Mouse (Mus musculus) regulatory T cell (primary cell): Measurements from ENCODE around the gene Ptch2.

Source experiments
- in situ Hi-C: fragments of 300-600 bp; cut with MboI, MseI; formaldehyde crosslinking; loops from one replicate; pipeline ENCODE4 v1.15.1; 2025; ENCODE audit warnings: high pct_unique_total_duplicates

The Ptch2 gene

GRCm38 (mm10) chr4:117104672-117105071 is 8.8 kb downstream of the Ptch2 start:
- in situ Hi-C loops, result no loop called here

DNA sequence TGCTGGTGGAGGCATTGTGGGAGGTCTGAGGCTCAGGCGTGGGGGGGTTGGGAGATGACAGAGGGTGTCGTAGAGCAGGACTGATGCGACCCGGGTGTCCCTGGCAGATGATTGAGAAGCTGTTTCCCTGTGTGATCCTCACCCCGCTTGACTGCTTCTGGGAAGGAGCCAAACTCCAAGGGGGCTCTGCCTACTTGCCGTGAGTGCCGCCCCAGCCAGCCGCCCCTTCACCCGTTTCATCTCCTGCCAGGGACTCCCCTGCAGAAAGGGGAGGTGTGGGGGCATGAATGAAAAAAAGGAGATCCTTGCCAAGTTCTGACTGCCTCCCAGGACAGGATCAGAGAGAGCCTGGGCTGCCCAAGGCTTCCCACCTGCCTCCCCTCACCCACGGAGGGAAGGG is 9.3 kb downstream of the Ptch2 start:
- in situ Hi-C loops, result no loop called here

DNA sequence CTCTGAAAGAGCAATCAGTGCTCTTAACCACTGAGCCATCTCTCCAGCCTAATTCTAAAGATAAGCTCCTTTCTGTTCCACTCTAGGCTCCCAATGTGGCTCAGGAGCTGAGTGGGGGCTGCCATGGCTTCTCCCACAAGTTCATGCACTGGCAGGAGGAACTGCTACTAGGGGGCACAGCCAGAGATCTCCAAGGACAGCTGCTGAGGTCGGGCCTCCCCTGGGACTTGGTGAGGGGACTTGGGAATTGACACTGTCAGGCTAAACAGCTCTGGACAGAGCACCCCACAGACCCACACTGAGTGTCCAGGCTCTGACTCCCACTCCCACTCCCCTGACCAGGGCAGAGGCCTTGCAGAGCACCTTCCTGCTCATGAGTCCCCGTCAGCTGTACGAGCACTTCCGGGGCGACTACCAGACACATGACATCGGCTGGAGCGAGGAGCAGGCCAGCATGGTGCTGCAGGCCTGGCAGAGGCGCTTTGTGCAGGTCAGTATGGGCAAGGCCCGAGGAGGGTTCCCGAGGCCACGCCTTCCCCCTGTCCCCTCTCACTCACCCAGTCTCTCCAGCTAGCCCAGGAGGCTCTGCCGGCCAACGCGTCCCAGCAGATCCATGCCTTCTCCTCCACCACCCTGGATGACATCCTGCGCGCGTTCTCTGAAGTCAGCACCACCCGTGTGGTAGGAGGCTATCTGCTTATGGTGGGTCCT is 12.1 kb downstream of the Ptch2 start:
- in situ Hi-C loops, result no loop called here

- in situ Hi-C loops, result no loop called here
Measured at GRCm38 (mm10) chr4:117108524-117108849, 12.6 kb downstream of the Ptch2 start.

- in situ Hi-C loops, result no loop called here
Measured at GRCm38 (mm10) chr4:117109330-117109729, 13.5 kb downstream of the Ptch2 start.

DNA sequence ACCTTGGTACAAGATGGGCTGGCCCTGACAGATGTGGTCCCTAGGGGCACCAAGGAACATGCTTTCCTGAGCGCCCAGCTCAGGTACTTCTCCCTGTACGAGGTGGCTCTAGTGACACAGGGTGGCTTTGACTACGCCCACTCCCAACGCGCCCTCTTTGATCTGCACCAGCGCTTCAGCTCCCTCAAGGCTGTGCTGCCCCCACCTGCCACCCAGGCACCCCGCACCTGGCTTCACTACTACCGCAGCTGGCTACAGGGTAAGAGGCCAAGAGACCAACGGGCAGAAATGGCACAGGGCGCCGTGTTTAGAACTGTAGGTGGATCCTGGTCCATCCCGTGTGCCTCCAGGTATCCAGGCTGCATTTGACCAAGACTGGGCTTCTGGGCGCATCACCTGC is 14.4 kb downstream of the Ptch2 start:
- in situ Hi-C loops, result no loop called here

- in situ Hi-C loops, result no loop called here
Measured at GRCm38 (mm10) chr4:117110985-117111384, 15.1 kb downstream of the Ptch2 start.

DNA sequence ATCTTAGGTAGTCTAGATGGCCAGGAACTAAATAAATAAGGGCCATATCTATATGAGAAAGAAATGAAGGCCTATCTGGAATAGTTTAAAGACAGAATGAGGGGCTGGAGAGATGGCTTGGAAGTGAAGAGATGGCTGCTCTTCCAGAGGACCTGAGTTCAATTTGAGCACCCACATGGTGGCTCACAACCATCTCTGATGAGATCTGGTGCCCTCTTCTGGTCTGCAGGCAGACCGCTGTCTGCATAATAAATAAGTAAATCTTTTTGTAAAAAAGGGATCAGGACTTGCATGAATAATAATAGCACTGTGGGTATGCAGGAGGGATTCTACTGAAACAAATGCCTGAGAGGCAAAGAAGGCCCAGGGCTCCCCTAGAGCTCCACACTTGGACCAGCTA is 17.4 kb downstream of the Ptch2 start:
- in situ Hi-C loops, result no loop called here

- in situ Hi-C loops, result no loop called here
Measured at GRCm38 (mm10) chr4:117115592-117115991, 19.7 kb downstream of the Ptch2 start.

GRCm38 (mm10) chr4:117117931-117118330 is 22.1 kb downstream of the Ptch2 start:
- in situ Hi-C loops, result no loop called here

DNA sequence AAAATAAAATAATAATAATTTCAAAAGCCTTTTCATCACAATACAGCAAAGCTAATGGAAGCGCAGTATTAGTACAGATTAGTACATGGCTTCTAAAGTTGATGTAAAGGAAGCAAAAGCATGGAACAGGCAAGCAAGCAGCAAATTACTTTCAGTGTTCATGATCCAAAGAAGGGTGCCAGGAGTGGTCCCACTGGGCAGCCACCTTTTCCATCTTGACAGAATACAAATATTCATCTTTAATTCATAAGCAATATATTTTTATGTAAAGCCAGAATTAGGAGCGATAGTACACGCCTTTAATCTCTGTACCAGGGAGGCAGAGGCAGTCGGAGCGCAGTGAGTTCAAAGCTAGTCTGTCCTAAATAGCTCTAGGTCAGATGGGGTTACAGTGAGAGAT is 23.8 kb downstream of the Ptch2 start:
- in situ Hi-C loops, result loop anchor here (5.0 kb wide), 1 partner anchor 492 kb away; the partner anchor contains the start of gene Nasp

DNA sequence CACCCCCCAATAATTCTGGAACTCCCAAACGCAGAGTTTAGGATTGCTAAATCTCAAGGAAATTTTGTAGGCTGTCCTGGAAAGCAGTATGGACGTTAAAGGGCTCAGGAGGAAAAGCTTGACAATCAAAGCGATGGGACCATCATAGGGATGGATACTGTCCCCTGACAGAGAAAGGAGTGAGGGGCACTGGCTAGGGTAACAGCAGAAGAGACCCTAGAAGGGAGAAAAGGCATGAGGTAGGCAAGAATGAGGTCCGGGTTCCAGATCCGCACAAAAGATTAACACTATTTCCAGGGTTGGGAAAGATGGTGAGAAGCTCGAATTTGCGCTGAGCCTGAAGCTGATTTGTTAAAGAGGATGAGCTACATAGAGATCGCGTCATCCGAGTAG is 24.2 kb downstream of the Ptch2 start:
- in situ Hi-C loops, result loop anchor here (5.0 kb wide), 1 partner anchor 493 kb away; the partner anchor contains the start of gene Nasp

DNA sequence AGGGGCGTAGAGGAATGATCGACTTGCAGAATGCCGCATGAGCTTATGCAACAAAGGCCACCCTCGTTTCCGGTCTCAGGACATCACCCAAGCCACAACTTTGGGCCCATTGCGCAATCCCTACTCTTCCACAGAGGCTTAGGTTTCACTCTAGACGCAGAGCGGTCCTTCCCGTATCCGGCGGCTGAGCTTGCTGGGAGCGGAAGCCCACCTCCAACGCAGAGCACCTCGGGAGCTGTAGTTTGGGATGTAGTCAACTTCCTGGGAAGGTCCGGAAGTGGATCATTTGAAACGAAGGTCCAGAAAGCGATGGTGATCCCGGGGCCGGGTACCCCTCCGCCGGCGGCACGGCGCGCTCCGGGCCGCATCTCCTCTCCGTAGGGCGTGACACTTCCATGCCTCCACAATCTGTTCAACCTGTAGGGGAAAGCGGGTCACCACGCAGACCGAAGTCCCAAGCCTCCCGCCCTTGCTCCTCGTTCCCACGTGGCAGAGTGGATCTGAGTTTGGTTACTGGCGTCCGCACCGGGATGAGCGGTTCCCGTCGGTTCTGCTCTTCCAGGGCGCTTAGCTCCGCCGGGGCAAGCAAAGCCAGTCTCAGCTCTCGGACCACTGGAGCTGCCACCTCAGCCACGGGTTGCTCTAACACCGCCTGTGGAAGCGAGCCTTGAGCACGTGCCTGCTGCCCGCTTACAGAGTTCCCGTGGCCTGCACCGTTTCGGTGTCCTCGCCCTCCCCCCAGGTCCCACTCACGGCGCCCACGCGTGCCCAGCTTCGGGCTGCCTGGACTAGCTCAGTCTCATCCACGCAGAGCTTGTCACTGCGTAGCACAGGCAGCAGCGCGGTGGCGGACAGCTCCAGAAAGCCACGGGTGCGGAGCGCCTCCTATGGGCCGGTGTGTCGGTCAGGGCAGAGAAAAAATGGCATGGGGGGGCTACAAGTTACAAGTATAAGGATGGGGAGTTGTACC is 24.9 kb downstream of the Ptch2 start:
- in situ Hi-C loops, result loop anchor here (5.0 kb wide), 1 partner anchor 493 kb away; the partner anchor contains the start of gene Nasp

- in situ Hi-C loops, result loop anchor here (5.0 kb wide), 1 partner anchor 495 kb away; the partner anchor contains the start of gene Nasp
Measured at GRCm38 (mm10) chr4:117122209-117122608, 26.3 kb downstream of the Ptch2 start.

- in situ Hi-C loops, result loop anchor here (5.0 kb wide), 1 partner anchor 496 kb away; the partner anchor contains the start of gene Nasp
Measured at GRCm38 (mm10) chr4:117123546-117124217, 27.8 kb downstream of the Ptch2 start.

DNA sequence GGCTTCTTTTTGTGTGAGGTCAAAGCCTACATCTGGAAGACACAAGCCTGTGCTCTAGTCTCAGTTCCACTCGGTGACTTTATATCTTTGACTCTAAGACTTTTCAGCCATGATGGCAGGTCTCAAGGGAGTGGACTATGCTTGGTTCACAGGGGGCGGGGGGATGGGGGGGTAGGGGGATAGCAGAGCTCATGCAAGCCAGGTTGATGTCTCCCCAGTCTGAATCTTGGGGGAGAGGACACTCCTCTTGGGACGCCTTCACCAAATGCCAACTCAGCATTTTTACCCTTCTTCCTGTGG is 28.3 kb downstream of the Ptch2 start:
- in situ Hi-C loops, result loop anchor here (5.0 kb wide), 1 partner anchor 497 kb away; the partner anchor contains the start of gene Nasp

- in situ Hi-C loops, result loop anchor here (5.0 to 25.0 kb wide), 2 partner anchors 497 to 1988 kb away; partner anchors contain the start of genes Nasp and Slc2a1
Measured at GRCm38 (mm10) chr4:117124518-117125347, 28.9 kb downstream of the Ptch2 start.

- in situ Hi-C loops, result loop anchor here (25.0 kb wide), 1 partner anchor 1987 kb away; the partner anchor contains the start of gene Slc2a1
Measured at GRCm38 (mm10) chr4:117125348-117125909, 29.6 kb downstream of the Ptch2 start, which contains the start of gene Btbd19. Gene Btbd19 (minus strand): TSS chr4:117125725.

DNA sequence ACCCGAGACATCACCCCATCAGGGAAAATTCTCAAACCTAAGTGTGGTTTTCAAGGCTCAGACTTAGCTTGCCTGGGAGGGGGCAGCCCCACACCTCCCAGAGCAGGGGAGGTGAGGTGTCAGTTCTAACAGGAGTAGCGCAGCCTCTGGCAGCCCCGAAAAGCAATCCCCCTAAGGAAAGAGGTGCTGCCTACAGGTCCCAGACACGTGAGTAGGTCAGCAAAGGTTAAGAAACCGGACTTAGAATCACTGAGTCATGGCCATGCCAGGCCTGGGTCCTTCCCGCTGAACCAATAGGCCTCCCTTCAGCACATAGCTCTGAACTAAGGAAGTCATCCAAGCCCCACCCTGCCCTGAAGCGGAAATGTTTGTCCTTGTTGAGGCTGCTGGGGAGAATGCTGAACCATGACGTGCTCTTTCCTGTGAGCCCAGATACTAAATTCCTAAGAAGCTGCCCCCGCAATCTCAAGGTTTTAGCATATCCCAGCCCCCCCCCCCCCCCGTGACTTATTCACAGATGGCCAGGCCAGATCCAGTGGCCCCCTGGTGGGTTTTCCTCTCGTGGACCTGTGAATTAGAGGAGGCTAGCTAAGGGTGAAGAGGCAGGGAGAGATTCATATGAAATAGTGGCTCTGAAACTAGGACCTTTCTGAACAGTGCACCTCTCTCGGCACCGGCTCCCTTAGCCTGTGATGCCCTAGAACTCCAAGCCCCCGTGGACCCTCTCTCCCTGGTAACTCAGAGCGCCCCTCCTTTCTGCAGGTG is 30.2 kb downstream of the Ptch2 start:
- in situ Hi-C loops, result loop anchor here (25.0 kb wide), 1 partner anchor 1986 kb away; the partner anchor contains the start of gene Slc2a1
